Mouse (Mus musculus) liver, embryonic 15.5 days (tissue): ENCODE measurements at regions not wholly inside any gene's neighbourhood (a gene's known extent, or its start where the extent isn't known, plus 50 kb on each side); places are given as distances from the start of the nearest gene placed in this dataset.

ENCODE experiments used
- ATAC-seq: fragments of 200-750 bp; cut with Nextera tagmentation; 2 replicates; pipeline ENCODE4 v1.8.0; 2017; ENCODE audit warnings: moderate number of reproducible peaks, mild to moderate bottlenecking, moderate library complexity; ENCODE audit not compliant: insufficient read depth
- H3K27ac ChIP-seq: fragments of 300-500 bp; sonication (generic); replicated peaks from 2 replicates; pipeline ENCODE4 v1.5.1; 2015; ENCODE audit warnings: mild to moderate bottlenecking, inconsistent platforms
- H3K27me3 ChIP-seq: fragments of 300-500 bp; sonication (generic); 2 replicates; pipeline ENCODE4 v1.6.1; 2015; ENCODE audit warnings: mild to moderate bottlenecking, inconsistent platforms
- H3K36me3 ChIP-seq: fragments of 300-500 bp; sonication (generic); replicated peaks from 2 replicates; pipeline ENCODE4 v1.6.1; 2015; ENCODE audit warnings: moderate library complexity, mild to moderate bottlenecking, inconsistent platforms
- H3K4me1 ChIP-seq: fragments of 300-500 bp; sonication (generic); replicated peaks from 2 replicates; pipeline ENCODE4 v1.6.1; 2015; ENCODE audit warnings: inconsistent platforms
- H3K4me2 ChIP-seq: fragments of 300-500 bp; sonication (generic); 2 replicates; pipeline ENCODE4 v1.6.1; 2015; ENCODE audit warnings: moderate library complexity, mild to moderate bottlenecking, inconsistent platforms
- H3K4me3 ChIP-seq: fragments of 300-500 bp; sonication (generic); replicated peaks from 2 replicates; pipeline ENCODE4 v1.5.1; 2015; ENCODE audit warnings: mild to moderate bottlenecking, inconsistent platforms
- H3K9ac ChIP-seq: fragments of 300-500 bp; sonication (generic); 2 replicates; pipeline ENCODE4 v1.6.1; 2015; ENCODE audit warnings: moderate library complexity, mild to moderate bottlenecking, inconsistent platforms
- H3K9me3 ChIP-seq: fragments of 300-500 bp; sonication (generic); replicated peaks from 2 replicates; pipeline ENCODE4 v1.6.1; 2016; ENCODE audit warnings: inconsistent platforms
- WGBS: fragments of 180-500 bp; shearing (Covaris S2); methylation state at CpG from one replicate; pipeline ENCODE4 v1.1.7; 2015; ENCODE audit warnings: mixed read lengths; ENCODE audit not compliant: insufficient replicate concordance; 5-methylcytosine and 5-hydroxymethylcytosine counted together

DNA sequence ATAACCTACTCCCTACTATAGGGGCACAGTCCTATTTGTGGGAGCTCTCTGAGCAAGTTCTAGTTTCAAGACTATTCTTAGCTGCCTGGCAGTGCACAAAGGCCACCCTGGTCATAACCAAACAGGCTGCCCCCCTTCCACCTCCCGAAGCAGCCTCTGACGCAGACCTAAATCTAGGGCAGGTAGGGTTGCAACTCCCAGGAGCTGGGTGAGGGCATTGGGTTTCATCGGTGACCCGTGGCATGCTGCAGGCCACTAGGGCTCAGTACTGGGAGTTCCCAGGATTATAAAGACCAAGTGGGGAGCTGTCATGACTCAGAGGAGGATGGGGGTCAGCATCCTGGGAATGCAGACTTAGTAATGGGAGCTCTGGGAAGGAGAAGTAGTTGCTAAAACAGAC lies 818.8 kb upstream of the Car8 start:
- H3K4me2 ChIP-seq: no peak overlapping the region
- H3K36me3 ChIP-seq: no peaks in the 10 kb centered on the region
- no peak overlapping the region for H3K4me3 ChIP-seq
- H3K4me1 ChIP-seq: no peaks in the 10 kb centered on the region
- 68% methylated on average over 4 of the region's 4 CpGs for WGBS
- ATAC-seq: no peak
- no peaks in the 10 kb centered on the region for H3K27me3 ChIP-seq
- H3K27ac ChIP-seq: no peak overlapping the region
- no peaks in the 10 kb centered on the region for H3K9me3 ChIP-seq
- H3K9ac ChIP-seq: no peak overlapping the region

GRCm38 (mm10) chr4:9057113-9057512 lies 818.3 kb upstream of the Car8 start:
- Histone ChIP-seq H3K36me3 (no peaks in the 10 kb centered on the region), H3K4me2 (no peak overlapping the region), H3K4me1 (no peaks in the 10 kb centered on the region), H3K27me3 (no peaks in the 10 kb centered on the region), H3K9ac (no peak overlapping the region), H3K9me3 (no peaks in the 10 kb centered on the region), H3K4me3 (no peak overlapping the region), H3K27ac (no peak overlapping the region)
- ATAC-seq: no peak
- WGBS: 76% methylated on average over 7 of the region's 7 CpGs

DNA sequence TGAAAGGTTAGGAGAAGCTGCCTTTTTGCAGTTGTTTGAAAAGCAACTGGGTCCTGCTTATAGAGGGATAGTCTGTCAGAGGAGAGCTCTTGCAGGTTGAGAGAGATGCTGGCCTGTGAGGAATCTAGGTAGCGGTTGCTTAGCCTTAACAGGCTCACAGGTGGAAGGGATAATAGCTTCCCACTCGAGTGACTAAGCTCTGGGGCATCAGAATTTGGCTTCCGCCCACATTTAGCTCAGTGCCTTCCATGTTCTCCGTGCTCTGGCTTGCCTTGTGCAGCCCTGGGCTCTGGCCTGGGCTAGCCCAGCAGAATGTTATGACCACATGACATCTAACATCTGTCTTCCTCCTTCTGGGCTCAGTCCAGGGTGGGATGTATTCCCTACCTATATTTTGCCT lies 817.0 kb upstream of the Car8 start:
- Histone ChIP-seq H3K4me3 (no peak overlapping the region), H3K4me1 (no peaks in the 10 kb centered on the region), H3K27me3 (no peaks in the 10 kb centered on the region), H3K27ac (no peak overlapping the region), H3K4me2 (no peak overlapping the region), H3K9ac (no peak overlapping the region), H3K9me3 (no peaks in the 10 kb centered on the region), H3K36me3 (no peaks in the 10 kb centered on the region)
- no peak for ATAC-seq
- 60% methylated on average over 4 of the region's 4 CpGs for WGBS

DNA sequence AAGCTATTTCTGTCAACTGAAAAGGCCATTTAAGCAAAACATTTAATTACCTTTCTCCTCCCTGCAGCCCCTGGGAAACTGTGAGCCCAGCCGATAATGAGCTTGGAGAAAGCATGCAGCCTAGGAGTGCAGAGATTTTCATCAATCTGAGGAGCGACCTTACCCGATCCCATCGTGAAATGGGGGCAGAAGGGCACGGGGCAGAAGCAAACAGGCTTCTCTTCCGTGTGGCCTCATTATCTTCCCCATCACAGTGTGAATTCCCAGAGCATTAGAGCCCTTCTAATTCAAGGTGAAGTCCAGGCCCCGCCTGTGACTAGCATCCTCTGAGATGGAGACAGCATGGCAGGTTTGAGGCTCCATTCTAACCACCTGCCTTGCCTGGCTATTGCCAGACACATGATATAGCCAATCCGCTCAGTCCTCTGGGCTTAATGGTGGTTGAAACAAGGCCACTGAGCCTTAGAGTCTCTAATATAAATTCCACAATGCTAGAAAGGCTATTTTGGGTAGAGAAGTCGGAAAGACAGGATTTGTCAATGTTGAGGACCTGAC lies 816.5 kb upstream of the Car8 start:
- Histone ChIP-seq H3K36me3 (no peaks in the 10 kb centered on the region), H3K4me1 (no peaks in the 10 kb centered on the region), H3K9ac (no peak overlapping the region), H3K9me3 (no peaks in the 10 kb centered on the region), H3K4me2 (no peak overlapping the region), H3K4me3 (no peak overlapping the region), H3K27me3 (no peaks in the 10 kb centered on the region), H3K27ac (no peak overlapping the region)
- WGBS: 55% methylated on average over 9 of the region's 9 CpGs
- no peak for ATAC-seq

DNA sequence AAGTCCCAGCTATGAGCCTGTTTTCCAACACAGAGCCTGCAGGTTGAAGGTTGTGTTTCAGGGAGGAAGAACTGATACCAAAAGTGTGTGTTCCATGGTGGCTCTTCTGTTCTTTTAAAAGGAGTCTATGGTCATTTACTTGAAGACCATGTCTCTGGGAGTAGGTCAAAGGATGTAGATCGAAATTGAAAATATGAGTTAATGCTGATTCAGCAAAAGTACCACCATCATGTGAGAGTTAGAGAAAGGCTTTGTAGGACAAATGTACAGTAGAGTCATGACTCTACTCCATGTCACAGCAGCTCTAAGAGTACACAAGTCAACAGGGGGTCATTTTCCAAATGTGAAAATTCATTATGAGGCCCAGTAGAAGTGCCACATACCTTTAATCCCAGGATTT lies 810.0 kb upstream of the Car8 start:
- Histone ChIP-seq H3K27ac (no peak overlapping the region), H3K4me1 (no peaks in the 10 kb centered on the region), H3K9me3 (no peaks in the 10 kb centered on the region), H3K4me2 (no peak overlapping the region), H3K9ac (no peak overlapping the region), H3K36me3 (no peaks in the 10 kb centered on the region), H3K4me3 (no peak overlapping the region), H3K27me3 (no peaks in the 10 kb centered on the region)
- WGBS: 52% methylated on average over 1 of the region's 1 CpGs
- ATAC-seq: no peak

DNA sequence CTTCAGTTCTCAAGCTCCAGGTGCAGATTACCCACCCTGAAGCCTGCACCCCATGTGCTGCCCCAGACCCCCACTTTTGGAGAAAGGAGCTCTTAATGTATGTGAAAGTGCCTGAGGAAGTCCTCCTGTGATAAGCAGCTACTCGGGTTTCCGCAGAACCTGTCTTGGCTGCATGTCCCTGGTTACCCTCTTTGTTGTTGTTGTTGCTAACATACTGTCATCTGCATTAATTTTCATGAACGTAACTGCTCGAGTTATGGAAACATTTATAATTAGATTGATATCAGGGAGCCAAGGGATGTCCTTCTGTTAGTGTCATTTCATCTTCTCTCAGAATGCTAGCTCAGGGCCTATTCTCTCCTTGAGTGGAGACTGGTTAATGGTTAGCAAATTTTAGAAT lies 808.3 kb upstream of the Car8 start:
- ATAC-seq: no peak
- Histone ChIP-seq H3K36me3 (no peaks in the 10 kb centered on the region), H3K27ac (no peak overlapping the region), H3K9me3 (no peaks in the 10 kb centered on the region), H3K27me3 (no peaks in the 10 kb centered on the region), H3K4me1 (no peaks in the 10 kb centered on the region), H3K9ac (no peak overlapping the region), H3K4me2 (no peak overlapping the region), H3K4me3 (no peak overlapping the region)
- 49% methylated on average over 4 of the region's 4 CpGs for WGBS

DNA sequence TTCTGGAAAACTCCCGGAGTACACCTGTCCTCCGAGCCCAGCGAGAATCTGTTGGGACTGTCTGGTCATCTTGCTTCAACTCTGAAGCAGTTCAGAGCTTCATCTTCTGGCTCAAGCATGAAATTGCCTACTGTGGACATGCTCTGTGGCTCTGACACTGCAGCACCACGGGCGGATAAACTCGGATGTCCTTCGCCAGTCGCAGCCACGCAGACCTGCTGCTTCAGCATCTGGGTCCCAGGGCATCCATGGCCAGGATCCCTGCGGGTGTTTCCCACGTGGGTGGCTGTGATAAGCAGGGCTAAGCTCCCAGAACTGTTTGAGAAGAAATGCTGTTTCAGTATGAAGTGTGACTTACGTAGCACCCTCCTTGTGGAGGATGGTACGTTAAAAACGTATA lies 807.6 kb upstream of the Car8 start:
- Histone ChIP-seq H3K36me3 (no peaks in the 10 kb centered on the region), H3K27me3 (no peaks in the 10 kb centered on the region), H3K27ac (no peak overlapping the region), H3K4me3 (no peak overlapping the region), H3K9ac (no peak overlapping the region), H3K4me1 (no peaks in the 10 kb centered on the region), H3K9me3 (no peaks in the 10 kb centered on the region), H3K4me2 (no peak overlapping the region)
- WGBS: 71% methylated on average over 14 of the region's 14 CpGs
- no peak for ATAC-seq

DNA sequence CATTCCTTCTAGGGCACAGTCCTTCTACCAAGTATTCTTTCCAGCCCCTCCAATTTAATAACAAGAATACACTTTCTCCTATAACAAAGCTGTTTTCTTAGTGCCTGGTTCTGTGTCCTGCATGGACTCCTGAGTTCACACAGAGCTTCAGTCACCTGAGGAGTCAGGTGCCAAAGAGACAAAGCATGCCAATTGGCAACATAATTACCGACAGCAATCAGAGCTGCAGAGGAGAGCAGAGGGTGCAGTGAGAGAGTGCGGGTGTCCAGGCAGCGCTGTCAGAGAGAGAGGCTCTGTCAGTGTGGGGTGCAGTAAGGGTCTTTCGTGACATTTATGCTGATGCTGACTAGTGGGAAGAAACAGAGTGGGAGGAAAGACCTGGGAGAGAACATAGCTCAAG lies 807.2 kb upstream of the Car8 start:
- no peak overlapping the region for H3K4me2 ChIP-seq
- H3K27me3 ChIP-seq: no peaks in the 10 kb centered on the region
- H3K27ac ChIP-seq: no peak overlapping the region
- no peaks in the 10 kb centered on the region for H3K36me3 ChIP-seq
- no peak overlapping the region for H3K4me3 ChIP-seq
- no peak overlapping the region for H3K9ac ChIP-seq
- WGBS: 70% methylated on average over 4 of the region's 4 CpGs
- no peaks in the 10 kb centered on the region for H3K9me3 ChIP-seq
- ATAC-seq: no peak
- no peaks in the 10 kb centered on the region for H3K4me1 ChIP-seq

GRCm38 (mm10) chr4:9036005-9036404 lies 797.2 kb upstream of the Car8 start:
- H3K9me3 ChIP-seq: no peaks in the 10 kb centered on the region
- H3K4me1 ChIP-seq: no peaks in the 10 kb centered on the region
- WGBS: 58% methylated on average over 4 of the region's 4 CpGs
- no peak overlapping the region for H3K27ac ChIP-seq
- no peaks in the 10 kb centered on the region for H3K27me3 ChIP-seq
- H3K4me2 ChIP-seq: no peak overlapping the region
- H3K9ac ChIP-seq: no peak overlapping the region
- H3K36me3 ChIP-seq: no peaks in the 10 kb centered on the region
- H3K4me3 ChIP-seq: no peak overlapping the region
- ATAC-seq: no peak

- Histone ChIP-seq H3K27me3 (no peaks in the 10 kb centered on the region), H3K4me3 (no peak overlapping the region), H3K27ac (no peak overlapping the region), H3K36me3 (no peaks in the 10 kb centered on the region), H3K4me1 (no peaks in the 10 kb centered on the region), H3K9ac (no peak overlapping the region), H3K4me2 (no peak overlapping the region), H3K9me3 (no peaks in the 10 kb centered on the region)
- 59% methylated on average over 4 of the region's 4 CpGs for WGBS
- no peak for ATAC-seq
These were observed 796.5 kb upstream of the Car8 start for GRCm38 (mm10) chr4:9035350-9035749.

GRCm38 (mm10) chr4:9034280-9034679 lies 795.4 kb upstream of the Car8 start:
- H3K4me3 ChIP-seq: no peak overlapping the region
- ATAC-seq: no peak

GRCm38 (mm10) chr4:9033106-9033642 lies 794.3 kb upstream of the Car8 start:
- Histone ChIP-seq H3K4me3 (no peak overlapping the region), H3K27ac (no peak overlapping the region), H3K4me1 (peaks cover 6% of the 10 kb centered on the region), H3K27me3 (no peaks in the 10 kb centered on the region), H3K9me3 (no peaks in the 10 kb centered on the region), H3K4me2 (no peak overlapping the region), H3K9ac (no peak overlapping the region), H3K36me3 (no peaks in the 10 kb centered on the region)
- no peak for ATAC-seq
- 58% methylated on average over 6 of the region's 6 CpGs for WGBS

More at GRCm38 (mm10) chr4:9034280-9034679, 795.4 kb upstream of the Car8 start:
- H3K9ac ChIP-seq: no peak overlapping the region
- H3K36me3 ChIP-seq: no peaks in the 10 kb centered on the region
- no peaks in the 10 kb centered on the region for H3K9me3 ChIP-seq
- WGBS: 38% methylated on average over 4 of the region's 4 CpGs
- no peak overlapping the region for H3K27ac ChIP-seq
- no peaks in the 10 kb centered on the region for H3K4me1 ChIP-seq
- H3K4me2 ChIP-seq: no peak overlapping the region
- H3K27me3 ChIP-seq: no peaks in the 10 kb centered on the region
